Mouse (Mus musculus) gastrocnemius, adult 2 months (tissue): Measurements from ENCODE around the gene Hmgcl. TPM values are rescaled to one million over a fixed set of nuclear protein-coding genes. Genes with fewer than 3 reads are reported as not detected.
A peak's percentile ranks its signal among the peaks of the same experiment; 100 is the strongest.

Experiments
- DNase-seq: peaks from one replicate; pipeline ENCODE4 v3.0.0; 2022
- H3K27ac ChIP-seq: fragments of 200-600 bp; 2 replicates; pipeline ENCODE4 v1.8.1; 2022; ENCODE audit warnings: mild to moderate bottlenecking
- H3K4me3 ChIP-seq: fragments of 200-600 bp; 2 replicates; pipeline ENCODE4 v1.8.1; 2022; ENCODE audit warnings: mild to moderate bottlenecking, moderate library complexity
- CTCF ChIP-seq: fragments of 200-600 bp; IDR thresholded peaks from 2 replicates; pipeline ENCODE4 v1.8.1; 2022; ENCODE audit warnings: antibody characterized with exemption, mild to moderate bottlenecking, moderate library complexity
- intact Hi-C: fragments of 180-260 bp; cut with DNase I; formaldehyde crosslinking; loops from one replicate; pipeline ENCODE4 v1.15.1; 2025
- total RNA-seq, 2 experiments: library from RNA; stranded (reverse); gene quantifications; 2 replicates each; pipeline ENCODE4 v1.2.3; 2021

Hmgcl gene
- total RNA-seq, 2 experiments from 2014 or later = 31.7 to 43.4 TPM

GRCm38 (mm10) chr4:135918635-135919279, 27.5 kb upstream of the Hmgcl start:
- no peak for DNase-seq
- H3K4me3 ChIP-seq = no peak overlapping the region; the same call in 1 of the 2 replicates
- TF ChIP-seq CTCF = no peak
- intact Hi-C loops = loop anchor here (2.0 kb wide), 1 partner anchor 30 kb away; no protein-coding TSS in a partner anchor
- peak overlapping the region; percentile 48; the same call in 1 of the 2 replicates for H3K27ac ChIP-seq

DNA sequence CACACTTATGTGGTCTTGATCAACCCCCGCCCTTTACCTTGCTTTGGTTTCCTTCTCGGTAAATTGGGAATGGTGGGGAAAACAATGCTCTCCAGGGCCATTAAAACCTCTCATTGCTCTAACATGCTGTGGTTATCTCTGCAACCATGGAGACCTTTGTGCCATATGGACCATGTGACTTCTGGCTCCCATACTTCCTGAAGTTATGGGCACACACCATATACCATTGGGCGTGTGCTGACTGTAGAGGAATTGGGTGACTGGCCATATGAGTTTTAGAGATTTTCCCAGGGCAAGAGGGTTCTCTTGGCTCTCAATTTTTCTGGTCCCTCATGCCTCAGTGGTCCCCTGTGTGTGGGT, 27.0 kb upstream of the Hmgcl start:
- Histone ChIP-seq H3K27ac (no peak overlapping the region), H3K4me3 (no peak overlapping the region)
- no peak for TF ChIP-seq CTCF
- intact Hi-C loops = loop anchor here (2.0 kb wide), 1 partner anchor 30 kb away; no protein-coding TSS in a partner anchor
- DNase-seq = no peak

DNA sequence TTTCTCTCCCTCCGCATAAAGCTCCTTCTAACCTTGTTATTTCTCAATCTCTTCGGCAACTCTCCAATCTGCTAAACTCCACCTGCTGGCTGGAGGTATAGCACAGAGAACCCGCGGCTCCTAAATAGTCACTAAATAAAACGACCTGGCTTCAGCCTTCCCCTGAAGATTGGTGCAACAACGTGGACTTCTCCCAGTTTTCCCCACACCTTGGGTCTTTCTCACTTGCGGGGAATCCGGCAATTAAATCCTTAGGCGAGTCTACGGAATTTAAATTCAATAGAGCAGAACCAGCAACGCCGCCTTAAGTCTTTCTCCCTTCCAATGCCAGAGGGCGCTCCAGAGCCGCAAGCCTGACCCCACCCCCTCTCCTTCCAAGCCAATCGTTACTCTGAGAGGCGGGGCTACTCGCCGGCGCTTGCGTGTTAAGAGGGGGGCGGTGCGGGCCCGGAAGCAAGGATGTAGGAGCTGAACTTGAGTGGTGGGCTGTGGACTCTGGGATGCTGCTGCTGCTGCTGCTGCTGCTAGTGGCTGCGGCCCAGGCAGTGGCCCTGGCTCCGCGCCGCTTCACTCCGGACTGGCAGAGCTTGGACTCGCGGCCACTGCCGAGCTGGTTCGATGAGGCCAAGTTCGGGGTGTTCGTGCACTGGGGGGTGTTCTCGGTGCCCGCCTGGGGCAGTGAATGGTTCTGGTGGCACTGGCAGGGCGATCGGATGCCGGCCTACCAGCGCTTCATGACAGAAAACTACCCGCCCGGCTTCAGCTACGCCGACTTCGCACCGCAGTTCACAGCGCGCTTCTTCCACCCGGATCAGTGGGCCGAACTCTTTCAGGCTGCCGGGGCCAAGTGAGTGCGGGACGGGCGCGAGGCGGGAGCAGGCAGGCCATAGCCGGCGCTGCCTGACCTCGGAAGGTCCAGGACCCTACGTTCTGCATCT, 25.7 kb upstream of the Hmgcl start, which contains the start of gene Fuca1:
Fuca1 (plus strand) TSS at position 432 of the 938 bp plus-strand sequence.
- peak; percentile 96 for DNase-seq
- Histone ChIP-seq H3K4me3 (peak within 1 kb of the TSS; percentile 76), H3K27ac (peak within 1 kb of the TSS; percentile 86)
- peak; percentile 82 for TF ChIP-seq CTCF
- intact Hi-C loops = loop anchor here (2.0 kb wide), 2 partner anchors 26 to 120 kb away; partner anchors contain the start of gene Hmgcl

DNA sequence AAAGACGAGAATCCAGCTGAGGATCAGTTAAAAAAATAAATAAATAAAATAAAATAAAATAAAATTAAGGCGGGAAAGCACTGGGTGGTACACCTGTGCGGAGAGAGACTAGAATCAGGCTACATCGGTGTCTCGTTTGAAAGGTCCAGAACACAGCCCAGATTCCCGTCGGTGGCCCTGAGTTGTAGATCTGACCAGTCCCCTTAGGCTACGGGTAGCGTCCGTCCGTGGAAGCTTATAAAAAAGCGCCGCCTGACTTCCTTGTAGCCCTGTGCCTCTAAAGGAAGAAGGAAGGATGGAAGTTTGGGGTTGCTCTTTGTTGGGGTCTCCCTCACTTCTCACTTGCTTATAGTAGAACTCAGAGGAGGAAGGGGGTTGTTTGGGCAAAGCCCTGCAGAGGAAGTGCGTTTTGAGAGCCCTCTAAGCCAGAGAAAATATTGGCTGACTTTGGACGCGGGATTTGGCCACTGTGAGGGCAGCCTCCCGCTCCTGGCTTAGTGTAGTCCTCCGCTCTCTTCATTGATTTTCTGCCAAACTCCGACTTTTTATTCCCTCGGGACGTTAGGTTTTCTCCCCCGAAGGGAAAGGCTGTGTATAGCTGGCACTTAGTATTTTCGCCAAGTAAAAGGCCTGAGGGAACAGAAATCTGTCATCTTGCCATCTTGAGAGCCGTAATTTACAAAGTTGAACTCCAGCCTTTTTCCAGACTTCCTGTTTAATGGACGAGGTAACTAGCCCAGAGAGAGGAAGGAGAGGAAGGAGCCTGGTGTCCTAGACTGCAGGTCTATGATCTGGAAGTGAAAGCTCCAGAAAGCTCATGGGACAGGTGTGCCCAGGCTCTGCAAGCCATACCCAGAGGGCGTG, 24.8 kb upstream of the Hmgcl start:
- H3K27ac ChIP-seq = peak overlapping the region; percentile 86
- H3K4me3 ChIP-seq = peak overlapping the region; percentile 76
- intact Hi-C loops = loop anchor here (2.0 kb wide), 2 partner anchors 25 to 121 kb away; partner anchors contain the start of gene Hmgcl
- peak; percentile 33 for DNase-seq
- TF ChIP-seq CTCF = no peak

GRCm38 (mm10) chr4:135922190-135922589, 24.1 kb upstream of the Hmgcl start:
- H3K27ac ChIP-seq = peak overlapping the region; percentile 86
- H3K4me3 ChIP-seq = peak overlapping the region; percentile 76
- intact Hi-C loops = no loop called here
- no peak for TF ChIP-seq CTCF
- DNase-seq = no peak

DNA sequence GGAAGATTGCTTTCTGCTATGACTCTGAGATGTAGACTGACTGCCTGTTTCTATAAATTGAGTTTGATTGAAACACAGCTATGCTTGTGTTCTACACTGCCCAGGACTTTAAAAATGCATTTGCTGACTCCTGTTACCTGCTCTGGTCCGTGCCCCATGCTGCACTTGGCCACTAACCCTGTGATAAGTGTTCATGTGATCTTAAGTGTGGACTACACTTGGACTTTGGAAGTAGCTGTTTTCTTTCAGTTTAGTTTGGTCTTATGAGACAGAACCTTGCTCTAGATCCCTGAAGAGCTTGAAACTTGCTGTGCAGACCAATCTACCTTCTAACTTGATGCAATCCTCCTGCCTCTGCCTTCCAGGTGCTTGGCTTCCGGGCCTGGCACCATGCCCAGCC, 21.8 kb upstream of the Hmgcl start:
- TF ChIP-seq CTCF = no peak
- Histone ChIP-seq H3K4me3 (no peak overlapping the region), H3K27ac (no peak overlapping the region)
- intact Hi-C loops = no loop called here
- no peak for DNase-seq

- no peak for TF ChIP-seq CTCF
- DNase-seq = no peak
- Histone ChIP-seq H3K27ac (no peak overlapping the region), H3K4me3 (no peak overlapping the region)
- intact Hi-C loops = no loop called here
These were observed 20.9 kb upstream of the Hmgcl start for GRCm38 (mm10) chr4:135925341-135925740.

GRCm38 (mm10) chr4:135926195-135926808, 19.9 kb upstream of the Hmgcl start:
- no peak for DNase-seq
- intact Hi-C loops = no loop called here
- Histone ChIP-seq H3K4me3 (no peak overlapping the region), H3K27ac (no peak overlapping the region)
- TF ChIP-seq CTCF = no peak

DNA sequence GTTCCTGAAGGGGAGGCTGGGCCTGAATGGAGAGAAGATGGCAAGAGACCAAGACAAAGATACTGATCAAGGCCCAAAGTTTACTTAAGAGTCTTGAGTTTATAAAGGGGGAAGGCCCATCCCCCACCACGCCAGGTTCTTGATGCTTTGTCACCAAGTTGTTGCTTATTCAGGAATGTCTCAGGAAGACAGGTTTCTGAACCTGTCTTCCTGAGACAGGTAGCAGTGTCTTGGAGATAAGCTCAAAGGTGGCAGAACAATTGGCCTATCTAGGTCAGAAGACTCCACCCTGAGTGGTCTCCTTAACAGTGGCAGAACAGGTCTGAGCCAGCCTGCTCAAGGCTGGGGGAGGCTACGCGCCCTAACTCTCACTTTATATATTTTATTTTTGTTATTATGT, 19.4 kb upstream of the Hmgcl start:
- no peak overlapping the region for H3K4me3 ChIP-seq
- no peak for TF ChIP-seq CTCF
- DNase-seq = no peak
- no peak overlapping the region for H3K27ac ChIP-seq
- intact Hi-C loops = no loop called here

DNA sequence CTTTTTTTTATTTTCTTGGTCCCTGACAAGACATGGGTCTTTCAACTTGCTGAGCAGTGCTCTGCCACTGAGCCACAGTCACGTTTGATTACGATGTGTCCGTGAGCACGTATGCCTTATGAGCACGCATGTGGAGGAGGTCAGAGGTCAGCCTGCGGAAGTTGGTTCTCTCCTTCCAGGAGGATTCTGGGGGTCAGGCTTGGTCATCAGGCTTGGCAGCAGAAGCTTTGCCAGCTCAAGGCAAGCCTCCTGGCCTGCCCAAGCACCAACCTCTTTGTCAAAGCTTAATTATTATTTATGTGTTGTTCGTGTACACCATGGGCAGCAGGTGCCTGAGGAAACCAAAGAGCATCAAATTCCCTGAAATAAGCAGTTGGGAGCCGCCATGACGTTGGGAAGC, 17.9 kb upstream of the Hmgcl start:
- DNase-seq = no peak
- H3K27ac ChIP-seq = no peak overlapping the region
- intact Hi-C loops = no loop called here
- no peak overlapping the region for H3K4me3 ChIP-seq
- no peak for TF ChIP-seq CTCF

DNA sequence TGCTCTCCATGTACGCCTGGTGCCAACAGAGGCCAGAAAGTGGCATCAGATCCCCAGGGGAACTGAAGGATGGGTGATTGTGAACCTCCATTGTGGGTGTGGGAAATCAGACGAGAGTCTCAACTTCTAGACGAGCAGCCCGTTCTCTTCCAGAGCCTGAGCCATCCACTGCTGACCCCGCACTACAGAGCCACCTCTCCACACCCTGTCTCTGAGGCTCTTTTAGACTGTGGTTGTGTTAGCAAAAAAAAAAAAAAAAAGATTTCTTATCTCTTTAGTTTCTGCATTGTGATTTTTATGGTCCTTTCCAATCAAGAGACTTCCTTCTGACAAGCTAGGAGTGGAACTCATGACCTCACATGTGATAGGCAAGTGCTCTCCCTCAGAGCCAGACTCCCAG, 16.8 kb upstream of the Hmgcl start:
- Histone ChIP-seq H3K4me3 (no peak overlapping the region), H3K27ac (no peak overlapping the region)
- no peak for DNase-seq
- intact Hi-C loops = no loop called here
- no peak for TF ChIP-seq CTCF

DNA sequence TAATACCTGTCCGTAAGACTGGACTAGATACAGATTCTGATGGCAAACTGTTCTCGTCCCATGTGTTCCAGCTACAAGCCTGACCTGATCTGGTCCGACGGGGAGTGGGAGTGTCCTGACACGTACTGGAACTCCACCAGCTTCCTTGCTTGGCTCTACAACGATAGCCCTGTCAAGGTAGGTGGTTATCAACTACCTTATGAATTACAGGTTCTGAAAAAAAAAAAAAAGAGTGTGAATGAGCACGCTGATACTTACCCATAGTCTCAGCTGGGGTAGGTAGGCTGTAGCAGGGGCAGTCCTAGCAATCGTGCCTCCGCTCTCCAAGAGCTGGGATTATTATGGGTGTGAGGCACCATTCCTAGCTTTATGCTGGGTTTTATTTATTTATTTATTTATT, 16.4 kb upstream of the Hmgcl start:
- intact Hi-C loops = loop anchor here (5.0 kb wide), 1 partner anchor 38 kb away; no protein-coding TSS in a partner anchor
- TF ChIP-seq CTCF = no peak
- Histone ChIP-seq H3K27ac (no peak overlapping the region), H3K4me3 (no peak overlapping the region)
- no peak for DNase-seq
